Mouse (Mus musculus): Measurements from ENCODE around the gene Pigs.

DNA sequence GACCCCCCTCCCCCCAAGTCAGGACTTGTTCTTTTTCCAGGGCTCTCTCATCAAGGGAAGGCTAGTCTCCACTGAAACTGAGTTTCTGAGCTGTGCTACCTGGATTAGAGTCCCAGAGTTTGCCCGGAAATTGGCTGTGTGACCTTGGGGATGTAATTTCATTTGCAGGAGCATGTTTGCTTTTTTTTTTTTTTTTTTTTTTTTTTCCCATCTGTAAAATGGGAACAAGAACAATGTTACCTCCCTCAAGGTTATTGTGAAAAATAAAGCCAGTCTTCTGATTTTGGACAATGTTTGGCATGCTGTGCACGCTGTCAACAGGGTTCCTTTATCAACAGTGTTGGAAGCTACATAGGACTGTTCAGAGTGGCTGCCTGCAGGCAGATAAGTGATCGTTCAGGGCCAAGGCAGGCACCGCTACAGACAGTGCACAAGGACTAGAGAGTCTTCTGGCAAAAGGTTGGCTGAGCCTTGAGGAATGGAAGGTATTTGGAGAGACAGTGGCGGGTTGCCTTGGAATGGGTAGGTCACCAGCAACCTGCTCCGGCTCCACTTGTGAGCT lies 16.2 kb downstream of the Pigs start:
- TF ChIP-seq CTCF (IDR thresholded peaks at IDR 0.05; ENCODE audit: extremely low read depth, insufficient read depth, low read length): no peak
- TF ChIP-seq POLR2A (IDR thresholded peaks at IDR 0.05; ENCODE audit: extremely low read depth, insufficient read depth, low read length): no peak

Measured in cortical plate, adult 2 months (tissue).